Mouse (Mus musculus) 416B (cell line): ENCODE results near the gene Sfrp2.

Experiments
- DNase-seq: peaks from one replicate; pipeline ENCODE4 v3.0.0; 2011; ENCODE audit warnings: low read depth

The Sfrp2 gene

DNA sequence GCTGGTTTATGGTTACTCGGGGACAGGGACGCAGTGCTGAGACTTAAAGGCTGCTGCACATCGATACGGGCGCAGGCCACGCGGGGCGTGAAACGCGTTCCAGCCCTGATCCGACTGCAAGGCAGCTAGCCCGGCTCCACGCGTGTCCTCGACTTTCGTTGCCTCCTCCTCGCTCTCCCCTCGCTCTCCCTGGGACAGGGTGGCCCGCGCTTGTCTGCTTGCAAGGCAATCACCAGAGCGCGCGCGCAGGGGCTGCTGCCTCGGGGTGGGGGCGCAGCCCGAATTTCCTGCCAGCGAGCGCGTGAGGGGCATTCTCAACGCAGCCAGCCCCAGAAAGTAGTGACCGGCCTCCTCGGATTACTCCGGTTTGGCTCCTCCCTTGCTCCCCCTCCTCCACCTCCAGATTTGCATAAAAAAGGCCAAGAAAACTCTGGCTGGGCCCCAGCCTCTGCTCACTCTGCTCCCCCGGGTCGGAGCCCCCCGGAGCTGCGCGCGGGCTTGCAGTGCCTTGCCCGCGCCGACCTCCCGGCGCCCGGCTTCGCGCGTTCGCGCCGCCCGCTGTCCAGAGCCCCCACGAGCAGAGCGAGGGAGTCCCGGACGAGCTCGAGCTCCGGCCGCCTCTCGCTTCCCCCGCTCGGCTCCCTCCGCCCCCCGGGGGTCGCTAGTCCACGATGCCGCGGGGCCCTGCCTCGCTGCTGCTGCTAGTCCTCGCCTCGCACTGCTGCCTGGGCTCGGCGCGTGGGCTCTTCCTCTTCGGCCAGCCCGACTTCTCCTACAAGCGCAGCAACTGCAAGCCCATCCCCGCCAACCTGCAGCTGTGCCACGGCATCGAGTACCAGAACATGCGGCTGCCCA, at the start of gene Sfrp2:
Sfrp2 (plus strand) TSS at position 451 of the 855 bp plus-strand sequence.
- no peak for DNase-seq

DNA sequence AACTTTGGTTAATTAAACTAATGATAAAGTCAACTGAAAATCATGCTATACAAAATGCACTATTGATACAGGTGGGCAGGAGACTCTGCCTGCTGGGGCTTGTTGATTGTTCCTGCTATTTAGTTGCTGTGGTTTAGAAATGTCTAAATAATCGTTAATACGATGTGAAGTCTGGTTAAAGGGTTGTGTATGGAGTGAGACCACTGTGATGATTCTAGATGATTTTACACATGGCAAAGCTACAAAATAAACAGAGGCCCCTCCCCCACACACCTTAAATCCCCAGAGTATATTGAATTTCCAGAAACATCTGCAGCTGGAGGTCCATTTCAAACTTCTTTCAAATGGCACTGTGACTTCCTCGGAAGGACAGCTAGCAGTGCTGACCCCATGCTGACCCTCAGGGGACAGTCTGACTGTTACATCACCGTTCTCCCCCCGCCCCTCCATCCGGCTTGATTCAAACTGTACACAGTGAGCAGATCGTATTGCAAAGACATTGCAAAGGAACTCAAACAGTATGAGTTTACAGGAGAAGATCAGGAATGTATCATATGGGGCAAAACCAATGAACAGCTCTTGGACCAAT, 48.4 kb upstream of the Sfrp2 start:
- DNase-seq, result no peak

DNA sequence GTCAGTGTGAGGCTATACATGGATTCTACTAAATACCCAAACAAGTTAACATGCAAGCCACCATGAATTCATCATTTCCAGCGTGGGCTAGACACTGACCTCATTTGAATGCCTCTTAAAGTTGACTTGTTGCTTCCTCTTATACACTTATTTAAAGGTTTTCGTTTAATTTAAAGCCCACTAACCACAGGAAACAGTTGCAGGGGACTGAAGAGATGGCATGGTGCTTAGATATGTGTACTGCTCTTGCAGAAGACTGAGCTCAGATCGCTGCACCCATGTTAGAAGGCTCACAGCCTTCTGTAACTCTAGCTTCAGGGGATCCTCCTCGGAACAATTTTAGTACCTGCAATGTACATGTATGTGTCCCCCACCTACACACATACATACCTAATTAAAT, 47.5 kb upstream of the Sfrp2 start:
- DNase-seq, result no peak

DNA sequence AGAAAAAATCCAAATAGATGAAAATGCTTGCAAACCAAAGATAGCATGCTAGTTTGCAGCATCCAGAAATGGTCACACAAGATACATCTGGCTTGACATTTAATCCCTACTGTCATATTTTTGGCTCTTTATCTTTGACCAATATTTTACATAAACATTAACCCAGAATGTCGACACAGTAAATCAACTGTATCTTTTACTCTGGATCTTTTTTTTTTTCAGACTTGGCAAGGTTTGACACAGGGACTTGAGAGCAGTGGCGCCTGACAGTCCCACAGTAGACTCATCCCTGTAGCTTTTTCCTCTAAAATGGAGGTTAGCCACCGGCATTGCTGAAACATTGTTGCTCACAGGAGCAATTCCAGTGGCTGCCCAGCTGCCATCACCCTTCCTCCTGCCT, 37.9 kb upstream of the Sfrp2 start:
- no peak for DNase-seq

DNA sequence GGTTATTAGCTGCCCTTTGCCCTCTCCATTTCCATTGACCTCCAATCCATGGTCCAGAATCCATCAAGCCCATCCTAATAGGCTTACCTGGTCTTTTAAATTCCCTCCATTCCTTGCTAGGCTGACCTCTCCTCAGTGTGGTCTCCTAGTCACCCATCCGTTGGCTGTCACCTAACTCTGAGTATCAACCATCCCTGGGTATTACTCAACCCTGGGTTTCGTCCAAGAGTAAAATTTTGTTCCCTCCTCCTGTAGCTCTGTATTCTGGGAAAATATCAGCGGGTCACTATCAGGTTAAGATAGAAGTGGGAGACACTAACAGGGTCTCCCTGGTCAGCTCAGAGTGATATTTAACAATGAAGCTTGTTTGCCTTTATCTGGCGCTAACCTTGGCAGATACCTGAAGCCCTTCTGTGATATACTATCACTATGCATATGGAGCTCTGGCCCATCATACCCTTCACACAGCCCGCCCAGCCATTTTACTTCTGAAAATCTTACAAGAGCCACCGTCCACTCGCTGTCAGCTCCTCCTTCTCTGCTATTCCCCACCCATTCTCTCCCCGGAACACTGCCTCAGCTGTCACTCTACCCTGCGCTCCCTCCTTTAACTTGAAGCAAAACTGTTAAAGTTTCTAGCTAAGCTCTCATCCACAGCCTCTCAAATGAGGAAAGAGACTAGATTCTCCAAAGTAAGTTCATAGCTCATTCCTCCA, 37.3 kb upstream of the Sfrp2 start:
- DNase-seq, result no peak

DNA sequence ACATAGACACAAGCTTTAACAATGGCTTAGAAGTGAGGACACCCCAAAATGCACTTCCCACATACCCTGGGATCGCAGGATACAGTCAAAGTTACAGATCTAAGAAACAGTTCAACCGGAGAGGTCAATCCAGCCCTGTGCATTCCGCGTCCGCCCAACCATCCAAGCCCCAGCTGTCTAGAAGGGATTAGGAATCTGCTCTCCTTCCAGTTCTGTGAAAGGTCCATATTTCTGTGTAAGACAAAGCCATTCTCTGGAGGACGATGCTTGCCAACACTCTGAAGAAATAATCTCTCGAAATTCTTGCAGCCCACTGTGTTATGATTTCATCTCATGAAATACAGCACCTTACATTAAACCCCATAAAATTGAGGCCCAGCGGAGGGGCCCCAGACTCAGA, 32.1 kb upstream of the Sfrp2 start:
- DNase-seq, result no peak

DNA sequence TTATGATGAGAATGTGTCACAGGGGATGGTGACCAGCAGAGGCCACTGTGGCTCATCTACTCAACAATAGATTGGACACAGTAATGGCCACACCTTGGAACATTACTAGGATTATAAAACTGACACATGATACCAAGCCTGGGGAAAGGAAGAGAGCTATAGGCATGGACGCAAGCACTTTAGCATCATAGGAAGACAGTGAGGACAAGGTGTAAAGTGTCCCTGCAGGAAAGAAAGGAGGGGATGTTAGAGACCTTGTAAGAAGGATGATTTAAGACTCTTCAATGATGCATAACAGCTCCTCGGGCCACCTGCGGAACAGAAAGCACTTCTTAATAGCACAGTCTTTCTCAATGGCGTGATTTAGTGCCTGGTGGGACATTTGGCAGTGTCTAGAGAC, 29.1 kb upstream of the Sfrp2 start:
- no peak for DNase-seq

DNA sequence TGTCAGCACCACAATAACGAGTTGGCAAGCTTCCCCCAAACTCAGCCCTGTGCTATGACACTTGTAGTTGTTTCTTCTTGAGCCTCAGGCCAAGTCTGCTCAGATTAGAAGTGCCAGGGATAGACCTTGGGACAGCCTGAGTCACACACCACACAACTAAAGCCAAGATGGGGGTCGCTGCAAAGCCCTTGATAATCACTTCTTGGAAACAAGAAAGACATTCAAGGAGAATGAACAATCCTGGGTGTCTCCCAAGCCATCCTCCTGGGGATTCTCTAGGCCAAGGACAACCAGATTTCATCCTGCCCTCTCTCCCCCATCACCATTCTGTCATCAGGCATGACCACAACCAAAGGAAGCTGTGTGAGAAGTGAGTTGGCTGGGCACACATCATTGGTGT, 25.9 kb upstream of the Sfrp2 start:
- no peak for DNase-seq

DNA sequence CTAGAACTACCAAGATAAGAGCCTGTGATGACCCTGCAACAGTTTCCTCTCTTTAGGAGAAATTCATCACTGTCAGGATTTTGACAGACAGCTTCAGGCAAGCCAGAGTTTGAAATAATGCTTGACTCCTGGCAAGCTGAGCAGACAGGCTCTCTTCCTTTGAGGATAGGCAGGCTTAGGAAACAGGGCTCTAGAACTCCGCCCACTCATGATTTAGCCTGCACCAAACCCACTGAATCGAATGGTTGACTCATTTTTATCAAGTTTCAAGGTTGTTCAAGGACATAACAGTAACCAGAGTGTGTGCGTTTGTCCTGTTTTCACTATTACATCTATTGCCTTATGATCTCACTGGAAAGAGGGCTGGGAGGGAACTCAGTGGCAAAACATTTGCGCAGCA, 18.8 kb upstream of the Sfrp2 start:
- DNase-seq, result no peak

DNA sequence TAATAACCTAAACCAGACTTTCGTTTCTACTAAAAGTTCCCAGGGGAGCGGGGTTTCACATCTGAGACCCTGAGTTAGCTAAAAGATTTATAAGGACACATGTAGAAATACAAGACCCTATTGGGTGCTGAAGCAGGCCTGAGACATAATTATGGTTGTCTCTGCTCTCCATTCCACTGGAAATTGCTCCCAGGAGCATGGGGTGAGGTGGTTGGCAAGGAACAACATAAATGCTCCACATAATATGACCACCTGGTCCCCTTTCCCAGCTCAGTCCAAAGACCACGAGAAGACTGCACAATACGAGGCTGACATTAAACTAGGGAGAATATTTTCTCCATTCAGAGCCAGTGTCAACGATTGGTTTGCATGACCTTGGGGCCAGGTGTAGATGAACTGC, 18.2 kb upstream of the Sfrp2 start:
- DNase-seq, result no peak

DNA sequence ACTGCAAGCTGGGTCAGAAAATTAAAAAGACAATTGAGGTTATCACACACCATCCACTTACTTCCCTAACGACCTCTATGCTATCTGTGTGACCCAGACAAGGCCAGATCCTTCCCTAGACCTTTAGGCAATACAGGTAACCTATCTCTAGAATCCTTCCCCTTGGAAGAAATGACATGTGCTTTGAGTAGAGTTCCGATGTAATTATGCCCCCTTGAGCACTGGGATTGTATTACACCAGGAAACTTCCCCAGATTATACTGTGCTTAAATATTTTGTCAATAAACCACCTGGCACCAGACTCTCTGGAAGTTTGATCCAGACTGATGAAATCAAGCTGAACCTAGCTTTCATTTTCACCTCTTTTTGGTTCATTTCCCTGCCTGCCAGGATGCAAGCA, 14.5 kb upstream of the Sfrp2 start:
- no peak for DNase-seq

DNA sequence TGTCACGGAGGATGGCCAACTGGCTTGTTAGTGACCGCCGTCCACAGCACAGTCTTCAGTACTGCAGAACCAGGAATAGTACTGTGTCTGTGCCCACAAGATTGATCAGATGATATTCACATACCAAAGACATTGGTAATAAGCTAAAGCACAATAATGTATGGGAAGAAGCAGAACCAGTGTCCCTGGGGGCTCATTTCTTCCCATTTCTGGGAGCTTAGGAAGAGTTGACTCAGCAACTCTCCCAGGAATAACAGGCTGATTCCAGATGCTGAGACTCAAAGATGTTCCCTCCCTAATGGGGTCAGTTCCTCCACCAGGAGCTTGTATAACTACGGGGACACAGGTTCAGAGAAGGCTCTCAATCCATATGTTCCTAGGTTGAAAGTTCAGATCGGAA, 13.9 kb upstream of the Sfrp2 start:
- no peak for DNase-seq

DNA sequence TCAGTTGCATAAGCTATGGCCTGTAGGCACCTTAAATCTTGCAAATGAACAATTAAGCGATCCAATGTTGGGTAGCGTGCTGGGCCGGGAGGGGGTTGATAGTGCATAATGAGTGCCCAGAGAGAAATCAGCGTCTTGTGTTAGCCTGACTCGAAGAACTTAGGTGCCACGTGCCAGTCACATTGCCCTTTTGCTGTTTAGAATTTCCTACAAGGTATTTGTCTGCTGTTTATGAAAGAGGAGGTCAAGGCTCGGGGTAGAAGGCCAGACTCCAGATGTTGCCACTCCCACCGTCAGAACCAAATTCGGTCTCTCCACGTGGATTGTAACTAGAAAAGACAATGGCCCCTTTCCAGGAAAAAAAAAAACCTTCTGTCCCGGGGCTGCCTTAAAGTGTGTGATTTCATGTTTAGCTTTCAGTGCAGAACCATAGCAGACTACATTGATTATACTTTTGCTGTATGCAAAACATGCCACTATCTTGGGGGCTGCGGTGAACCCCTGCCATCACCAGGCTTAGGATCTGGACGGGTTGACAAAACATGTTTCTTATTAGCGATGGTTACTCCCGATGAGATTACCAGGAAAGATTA, 11.0 kb upstream of the Sfrp2 start:
- DNase-seq, result no peak

DNA sequence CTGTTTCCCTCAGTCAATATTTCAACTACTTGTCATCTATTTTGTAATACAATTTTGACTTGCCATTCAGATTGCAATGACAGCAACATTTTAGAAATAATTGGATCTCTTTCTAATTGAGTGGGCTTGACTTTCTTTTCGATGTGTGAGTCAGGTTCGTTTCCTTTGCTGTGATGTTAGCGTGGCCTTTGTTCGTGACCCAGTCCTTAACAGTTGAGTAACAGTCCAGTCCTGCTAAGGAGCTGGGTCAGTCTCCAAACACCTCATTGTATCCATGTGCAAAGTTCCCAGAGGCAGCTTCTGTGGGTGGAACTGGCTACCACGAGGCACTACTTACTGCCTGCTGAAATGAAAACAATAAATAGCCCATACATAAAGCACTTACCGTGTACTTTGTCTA, 10.5 kb upstream of the Sfrp2 start:
- DNase-seq, result no peak

DNA sequence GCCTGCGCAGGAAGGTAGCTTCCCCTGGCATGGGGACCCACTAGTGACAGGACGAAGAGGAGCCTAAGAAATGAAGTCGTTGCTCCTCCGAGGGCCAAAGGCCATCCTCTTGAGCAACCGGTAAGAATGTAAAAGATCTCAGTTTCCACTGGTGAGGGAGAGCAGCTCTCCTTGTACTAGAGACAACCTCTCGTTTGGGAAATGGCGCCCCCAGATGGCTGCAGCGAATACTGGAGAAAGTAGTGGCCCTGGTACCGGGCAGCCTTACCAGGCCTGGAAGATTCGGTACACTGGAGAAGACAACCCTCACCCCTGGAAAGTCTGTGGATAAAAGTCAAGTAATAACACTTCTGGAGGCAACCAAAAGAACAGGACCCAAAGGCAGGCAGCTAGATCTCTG, 3.8 kb upstream of the Sfrp2 start:
- DNase-seq, result no peak

DNA sequence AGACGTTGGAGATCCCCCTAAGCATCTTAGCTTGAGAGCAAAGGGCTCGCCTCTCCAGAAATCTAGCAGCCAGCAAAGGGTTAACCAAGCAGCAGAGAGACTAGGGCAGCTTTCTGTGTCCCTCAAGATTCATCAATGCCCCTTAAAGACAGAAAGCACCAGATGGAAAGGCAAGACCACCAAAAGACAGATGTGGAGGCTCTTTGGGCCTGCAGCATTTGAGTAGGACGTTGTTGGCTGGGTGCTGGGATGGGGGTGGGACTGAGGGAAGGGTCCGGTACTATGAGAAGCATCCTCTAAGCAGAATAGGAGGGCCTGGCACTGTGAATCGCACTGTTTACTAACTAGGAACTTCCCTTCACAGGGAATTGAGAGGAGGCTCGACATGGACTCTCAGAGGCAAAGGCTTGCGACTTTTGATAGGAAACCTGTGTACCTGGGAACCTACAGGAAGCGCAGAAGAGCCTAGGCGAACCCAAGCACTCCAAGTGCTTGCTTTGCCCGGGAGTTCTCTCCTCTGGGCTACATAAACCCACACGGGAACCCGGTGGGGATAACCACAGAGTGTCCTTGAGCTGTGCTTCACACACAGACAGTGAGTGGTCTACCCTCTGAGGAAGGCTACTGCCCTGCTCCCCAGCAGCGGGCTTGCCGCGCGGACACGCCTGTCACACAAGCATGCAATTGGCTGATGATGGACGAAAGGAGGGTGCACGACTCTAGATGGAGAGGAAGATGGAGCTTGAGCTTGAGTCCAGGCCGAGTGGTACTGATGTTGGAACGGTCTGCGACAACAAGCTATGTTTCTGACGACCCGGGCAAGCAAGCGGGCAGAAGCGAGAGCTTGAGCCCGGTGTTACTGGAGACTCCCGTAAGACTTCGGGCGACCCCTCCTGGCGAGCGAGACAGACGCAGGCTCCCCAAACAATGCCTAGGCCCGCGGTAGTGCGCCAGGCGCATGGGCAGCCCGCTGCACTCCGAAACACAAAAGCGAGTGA, 2.3 kb upstream of the Sfrp2 start:
- no peak for DNase-seq

DNA sequence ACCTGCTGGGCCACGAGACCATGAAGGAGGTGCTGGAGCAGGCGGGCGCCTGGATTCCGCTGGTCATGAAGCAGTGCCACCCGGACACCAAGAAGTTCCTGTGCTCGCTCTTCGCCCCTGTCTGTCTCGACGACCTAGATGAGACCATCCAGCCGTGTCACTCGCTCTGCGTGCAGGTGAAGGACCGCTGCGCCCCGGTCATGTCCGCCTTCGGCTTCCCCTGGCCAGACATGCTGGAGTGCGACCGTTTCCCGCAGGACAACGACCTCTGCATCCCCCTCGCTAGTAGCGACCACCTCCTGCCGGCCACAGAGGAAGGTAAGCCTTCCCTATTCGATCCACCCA, 577 bp downstream of the Sfrp2 start:
- no peak for DNase-seq

DNA sequence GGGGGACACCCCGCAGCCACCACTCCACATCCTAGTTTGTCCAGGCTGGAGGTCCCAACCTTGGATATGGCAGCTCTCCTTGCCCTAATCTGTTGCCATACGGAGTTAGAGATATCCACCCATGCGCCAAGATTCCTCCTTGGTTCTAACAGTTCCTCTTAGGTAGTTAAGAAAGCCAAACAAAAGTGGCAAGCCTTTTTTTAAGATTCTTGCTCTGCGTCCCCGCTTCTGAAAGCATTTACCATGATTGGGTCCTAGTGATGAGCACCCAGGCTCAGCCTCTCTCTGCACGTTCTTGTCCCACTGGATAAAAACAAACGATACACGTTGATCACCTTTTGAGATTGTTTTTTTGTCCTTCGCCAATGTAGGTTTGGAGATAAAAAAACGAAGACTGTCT, 1.0 kb downstream of the Sfrp2 start:
- DNase-seq, result no peak

DNA sequence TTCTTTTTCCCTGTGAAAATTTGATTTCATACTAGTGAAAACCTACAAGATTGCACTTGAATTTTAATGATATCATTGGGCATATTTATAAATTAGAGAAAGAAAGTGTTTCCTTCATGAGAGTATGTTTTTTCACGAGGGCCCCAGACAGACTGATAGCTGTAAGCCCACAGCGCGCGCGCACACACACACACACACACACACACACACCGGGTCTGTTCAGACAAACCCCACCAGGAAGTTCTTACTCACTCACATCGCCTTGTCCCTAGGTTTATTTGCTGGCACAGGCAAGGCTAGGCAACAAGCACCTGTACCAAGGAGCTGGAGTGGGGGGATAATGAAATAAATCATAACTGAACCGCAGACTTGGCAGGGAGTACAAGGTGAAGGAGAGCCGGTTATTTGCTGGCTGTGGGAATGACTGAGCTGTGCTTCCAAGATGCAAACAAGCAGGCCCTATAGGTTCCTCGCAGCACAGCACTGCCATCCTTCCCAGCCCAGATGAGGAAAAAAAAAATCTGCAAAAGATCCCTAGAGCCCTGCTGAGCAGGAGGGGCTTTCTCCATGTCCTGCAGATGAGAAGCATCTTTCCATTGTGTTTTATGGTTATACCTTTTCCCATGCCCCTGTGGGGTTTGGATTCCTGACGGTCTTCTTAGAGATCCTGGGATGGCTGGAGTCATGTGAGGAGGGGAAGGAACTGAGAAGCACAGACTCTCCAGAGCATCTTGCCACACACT, 2.3 kb downstream of the Sfrp2 start:
- DNase-seq, result no peak

DNA sequence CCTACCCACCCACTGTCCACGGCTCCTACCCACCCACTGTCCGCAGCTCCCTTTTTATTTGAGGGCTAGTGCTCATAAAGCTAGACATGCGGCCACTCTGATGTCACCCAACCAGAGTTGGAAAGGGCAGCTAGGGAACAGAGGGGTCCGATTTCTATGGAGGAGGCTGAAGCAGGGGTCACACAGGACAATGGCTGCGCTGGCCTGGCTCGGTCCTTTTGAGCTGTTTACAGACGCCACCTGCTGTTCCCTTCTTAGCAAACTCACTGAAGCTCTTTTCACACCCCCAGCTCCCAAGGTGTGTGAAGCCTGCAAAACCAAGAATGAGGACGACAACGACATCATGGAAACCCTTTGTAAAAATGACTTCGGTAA, 2.9 kb downstream of the Sfrp2 start:
- DNase-seq, result no peak
